Mouse (Mus musculus) lung, postnatal 25 days (tissue): ENCODE measurements around the gene Plxnc1.

Experiments
- DNase-seq: peaks from one replicate; pipeline ENCODE4 v3.0.0; 2022; ENCODE audit warnings: low spot score

The Plxnc1 gene

DNA sequence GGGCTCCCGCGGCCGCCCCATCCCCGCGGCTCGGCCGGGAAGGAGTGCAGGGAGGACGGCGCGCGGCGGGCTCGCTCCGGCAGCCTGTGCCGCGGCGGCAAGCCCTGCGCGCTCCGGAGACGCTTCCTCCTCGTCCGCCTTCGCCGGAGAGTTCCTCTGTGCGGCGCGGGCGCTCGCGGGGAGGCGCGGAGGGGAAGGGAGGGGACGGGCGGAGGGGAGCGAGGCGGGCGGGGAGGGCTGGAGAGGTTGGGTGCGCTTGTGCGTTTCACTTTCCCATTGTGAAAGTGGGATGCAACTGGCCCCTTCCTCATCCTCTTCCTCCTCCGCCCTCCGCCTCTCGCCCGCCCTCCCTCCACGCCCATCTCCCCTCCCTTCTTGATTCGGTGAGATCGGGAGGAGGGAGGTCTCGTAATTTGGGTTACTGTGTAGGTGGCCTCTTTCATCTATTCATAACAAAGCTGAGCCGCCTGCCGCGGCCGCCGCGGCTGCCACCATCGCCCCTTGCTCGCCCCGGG, at the start of gene Plxnc1:
TSS of gene Plxnc1 (minus strand) at position 145 of the 515 bp plus-strand sequence.
- DNase-seq = peak; percentile 18

DNA sequence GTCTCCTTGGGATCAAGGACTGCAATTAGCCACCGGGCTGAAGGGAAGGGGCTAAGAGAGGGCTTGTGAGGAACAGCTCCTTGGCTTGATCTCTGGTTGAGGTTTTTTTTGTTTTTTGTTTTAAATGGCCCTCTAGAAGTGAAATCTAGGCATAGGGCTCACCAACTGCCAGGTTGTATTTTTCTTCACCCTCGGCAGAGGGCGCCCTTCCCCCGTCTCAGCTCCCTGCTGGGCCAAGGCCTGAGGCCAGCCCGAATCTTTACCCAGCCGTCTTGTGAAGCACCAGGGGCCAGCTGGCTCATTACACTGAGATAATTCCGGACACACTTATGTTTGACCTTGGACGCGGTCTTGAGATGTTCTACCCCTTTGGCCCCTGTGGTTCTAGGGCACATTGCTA, 47.5 kb upstream of the Plxnc1 start:
- DNase-seq = peak; percentile 88

DNA sequence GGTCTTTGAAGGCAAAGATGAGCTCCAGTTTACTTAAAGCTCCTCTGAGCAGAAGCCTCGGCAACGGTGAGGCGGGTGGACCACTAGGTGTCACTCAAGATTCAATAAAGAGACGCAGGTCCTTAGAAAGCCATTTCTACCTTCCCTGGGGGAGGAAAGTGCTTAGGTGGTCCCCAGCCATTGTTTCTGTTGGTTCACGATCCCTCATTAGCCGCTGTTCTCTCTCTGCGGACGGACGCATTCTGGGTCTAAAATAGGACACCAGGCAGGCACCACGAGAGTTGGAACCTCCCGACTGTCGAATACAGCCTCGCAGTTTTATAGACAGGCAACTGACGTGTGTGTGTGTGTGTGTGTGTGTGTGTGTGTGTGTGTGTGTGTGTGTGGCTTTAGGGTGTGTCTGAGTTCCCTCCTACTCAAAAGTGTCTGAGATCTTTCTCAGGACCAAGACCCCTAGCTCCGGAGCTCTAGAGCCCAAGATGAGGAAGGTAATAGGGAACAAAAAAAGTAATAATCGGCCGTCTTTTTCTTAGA, 47.0 kb upstream of the Plxnc1 start:
- peak; percentile 81 for DNase-seq

DNA sequence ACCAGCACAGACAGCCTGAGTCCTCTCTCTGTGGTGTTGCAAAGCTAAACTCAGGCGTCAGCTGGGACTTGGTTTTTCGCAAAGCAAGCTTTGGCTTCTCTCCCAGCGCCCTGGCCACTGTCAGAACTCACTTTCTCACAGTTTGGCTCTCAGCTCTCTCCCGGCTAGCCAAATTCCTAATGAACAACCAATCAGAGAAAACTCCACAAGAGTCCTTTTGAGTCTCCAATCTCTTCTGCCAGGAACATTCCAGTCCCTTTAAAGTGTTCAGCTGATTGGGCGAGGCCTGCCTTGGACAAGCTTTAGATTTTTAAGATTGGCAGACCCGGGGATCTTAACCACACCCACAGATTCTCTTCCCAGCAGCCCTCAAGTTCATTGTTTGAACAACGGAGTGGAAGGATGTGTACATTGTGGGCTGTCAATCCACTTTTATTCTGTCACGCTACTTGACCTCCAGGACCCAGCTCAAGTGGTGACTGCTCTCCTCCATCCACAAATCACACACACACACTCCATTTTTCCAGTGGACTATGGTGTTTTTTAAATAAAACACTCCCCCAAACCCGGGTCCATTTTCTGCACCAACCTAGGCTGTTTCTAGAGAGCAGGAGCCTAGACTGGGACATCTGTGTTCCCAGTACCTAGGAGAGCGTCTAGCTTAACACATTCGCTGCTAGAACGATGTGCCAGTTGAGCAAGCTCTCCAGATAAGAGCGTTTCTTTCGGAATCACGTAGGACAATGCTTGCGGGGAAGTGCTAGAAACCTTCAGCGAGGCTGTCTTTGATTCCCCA, 46.3 kb upstream of the Plxnc1 start:
- DNase-seq = peak; percentile 95

DNA sequence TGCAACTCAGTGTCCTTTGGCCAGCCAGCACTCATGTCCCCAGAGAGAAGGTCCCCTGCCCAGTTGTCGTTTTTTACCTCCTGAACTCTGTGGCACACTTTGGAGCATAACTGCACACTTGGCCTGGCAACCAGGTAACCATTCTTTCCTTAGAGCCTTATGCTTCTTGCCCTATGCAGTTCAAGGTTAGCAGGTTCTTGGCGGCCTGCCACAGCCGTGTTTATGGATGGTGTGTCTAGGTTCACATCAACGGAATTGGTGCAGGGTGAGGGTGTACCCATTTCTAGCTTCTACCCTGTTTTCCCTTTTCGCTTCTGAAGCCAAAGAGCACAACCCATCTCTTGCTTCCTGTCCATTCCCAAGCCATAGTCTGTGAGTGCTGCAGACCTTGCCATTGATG, 44.7 kb upstream of the Plxnc1 start:
- DNase-seq = no peak

DNA sequence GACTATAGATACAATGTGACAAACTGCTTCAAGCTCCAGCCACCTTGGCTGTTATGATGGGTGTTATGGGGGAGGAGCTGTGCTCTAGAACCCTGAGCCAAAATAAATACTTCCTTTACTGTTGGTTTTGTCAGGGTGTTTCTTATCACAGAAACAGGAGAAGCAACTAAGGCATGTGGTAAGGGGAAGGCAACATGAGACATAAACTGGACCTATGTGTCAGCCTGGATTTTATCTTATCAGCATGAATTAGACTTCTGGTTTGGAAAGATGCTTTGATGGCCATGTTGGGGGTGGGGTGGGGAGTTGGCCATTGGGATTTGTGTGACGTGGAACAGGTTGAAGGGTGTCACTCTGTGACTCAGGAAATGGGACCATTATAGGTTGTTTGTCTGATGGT, 40.5 kb upstream of the Plxnc1 start:
- no peak for DNase-seq

DNA sequence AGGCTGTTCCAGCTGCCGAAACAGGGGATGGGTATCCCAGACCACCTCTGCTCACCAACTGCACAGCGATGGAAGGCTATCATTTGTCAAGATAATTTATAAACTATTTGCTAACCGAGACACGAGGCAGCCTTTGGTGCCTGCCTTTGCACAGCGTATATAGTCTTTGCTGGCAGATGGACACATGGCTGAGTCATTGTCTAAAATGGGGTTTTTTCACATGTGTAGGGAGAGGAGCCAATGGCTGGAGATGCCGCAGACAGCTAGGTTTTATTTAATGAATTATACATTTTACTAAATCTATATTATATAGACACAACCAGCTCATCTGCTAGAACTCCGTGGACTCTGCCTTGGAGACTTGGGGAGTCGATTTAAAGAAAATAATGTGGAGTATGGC, 37.9 kb upstream of the Plxnc1 start:
- no peak for DNase-seq

DNA sequence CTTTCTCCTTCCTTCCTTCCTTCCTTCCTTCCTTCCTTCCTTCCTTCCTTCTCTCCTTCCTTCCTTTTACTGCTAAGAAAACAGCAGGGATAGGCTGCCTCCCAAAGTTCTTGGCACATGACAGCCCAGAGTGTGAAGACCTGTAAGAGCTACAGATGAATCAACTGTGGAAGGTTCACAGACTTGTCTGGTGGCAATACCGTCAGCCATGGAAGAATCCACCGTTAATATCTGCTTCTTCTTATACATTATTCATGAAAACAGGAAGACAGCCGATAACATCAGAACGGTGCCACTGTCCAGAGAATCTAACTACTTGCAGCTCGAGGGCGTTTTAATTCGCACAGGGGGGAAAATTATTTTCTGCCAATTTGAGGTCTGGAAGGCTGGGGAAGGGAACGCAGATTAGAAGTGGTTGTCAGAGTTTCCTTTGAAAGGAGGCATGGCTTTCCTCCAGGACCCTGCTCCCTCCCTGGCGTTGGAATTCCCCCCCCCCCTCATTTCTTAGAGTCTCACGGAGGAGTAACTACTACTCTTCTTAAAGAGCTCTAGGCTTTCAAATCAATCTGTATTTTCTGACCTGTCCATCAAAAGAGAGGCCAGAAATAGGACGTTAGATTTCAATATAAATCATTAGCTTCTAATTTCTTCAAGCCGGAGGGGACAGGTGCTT, 37.0 kb upstream of the Plxnc1 start:
- no peak for DNase-seq

DNA sequence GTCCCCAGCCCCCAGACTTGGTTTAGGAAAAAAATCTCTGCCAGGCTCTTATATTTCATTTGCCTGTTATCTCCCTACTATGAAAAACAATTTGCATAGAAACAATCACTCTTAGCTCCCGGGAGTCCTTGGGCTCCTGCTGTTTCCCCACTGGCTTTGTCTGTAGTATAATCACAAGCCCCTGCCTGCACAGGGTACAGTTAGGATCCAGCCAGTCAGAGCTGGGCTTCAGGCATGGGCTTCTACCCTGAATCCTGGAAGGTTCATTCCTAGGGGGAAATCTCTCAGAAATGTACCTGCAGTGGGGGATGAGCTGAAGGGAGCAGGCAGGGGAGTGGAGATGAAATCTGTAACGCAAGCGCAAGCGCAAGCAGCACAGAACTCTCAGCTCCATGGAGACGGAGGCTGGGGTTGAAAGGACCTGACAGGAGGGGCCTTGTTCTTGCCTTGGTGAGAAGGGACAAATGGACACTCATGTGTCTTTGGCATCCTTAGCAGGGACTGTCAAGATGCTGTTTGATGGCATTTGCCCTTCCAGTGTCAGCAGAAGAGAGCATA, 33.7 kb upstream of the Plxnc1 start:
- no peak for DNase-seq

DNA sequence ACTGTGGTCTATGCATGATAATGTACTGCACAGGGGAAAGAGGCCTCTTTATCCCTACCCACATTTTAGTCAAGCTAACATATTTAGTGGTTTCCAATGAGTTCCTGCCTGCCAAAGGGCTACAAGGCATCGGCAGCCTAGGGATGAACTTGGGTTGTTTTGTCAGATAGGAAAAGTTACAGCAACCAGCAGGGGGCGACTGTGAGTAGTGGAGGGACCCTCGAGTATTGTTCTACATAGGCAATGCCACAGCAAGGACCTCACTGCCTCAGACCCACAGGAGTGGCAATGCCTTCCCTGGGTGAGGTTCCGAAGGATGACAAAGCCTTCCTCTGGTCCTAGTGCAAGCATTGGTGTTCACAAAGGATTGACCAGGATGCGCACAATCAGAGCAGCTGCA, 31.7 kb upstream of the Plxnc1 start:
- DNase-seq = no peak

DNA sequence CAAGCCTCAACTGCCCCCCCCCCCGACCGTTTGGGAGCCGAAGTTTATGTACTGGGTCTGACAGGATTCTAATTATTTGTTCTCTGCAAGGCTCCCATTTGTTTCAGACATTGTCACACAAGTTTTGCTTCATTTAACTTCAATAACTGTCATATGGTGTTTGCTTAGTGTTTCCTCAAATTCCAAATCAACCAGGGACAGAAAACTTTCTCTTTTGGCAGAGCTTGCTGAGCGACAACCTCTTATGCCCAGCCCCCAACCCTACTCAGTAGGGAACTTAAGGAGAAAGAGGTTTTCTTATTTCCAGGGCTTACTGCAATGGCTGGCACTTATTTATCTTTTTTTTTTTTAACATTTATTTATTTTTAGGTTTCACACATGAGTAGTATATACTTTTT, 30.5 kb upstream of the Plxnc1 start:
- no peak for DNase-seq

DNA sequence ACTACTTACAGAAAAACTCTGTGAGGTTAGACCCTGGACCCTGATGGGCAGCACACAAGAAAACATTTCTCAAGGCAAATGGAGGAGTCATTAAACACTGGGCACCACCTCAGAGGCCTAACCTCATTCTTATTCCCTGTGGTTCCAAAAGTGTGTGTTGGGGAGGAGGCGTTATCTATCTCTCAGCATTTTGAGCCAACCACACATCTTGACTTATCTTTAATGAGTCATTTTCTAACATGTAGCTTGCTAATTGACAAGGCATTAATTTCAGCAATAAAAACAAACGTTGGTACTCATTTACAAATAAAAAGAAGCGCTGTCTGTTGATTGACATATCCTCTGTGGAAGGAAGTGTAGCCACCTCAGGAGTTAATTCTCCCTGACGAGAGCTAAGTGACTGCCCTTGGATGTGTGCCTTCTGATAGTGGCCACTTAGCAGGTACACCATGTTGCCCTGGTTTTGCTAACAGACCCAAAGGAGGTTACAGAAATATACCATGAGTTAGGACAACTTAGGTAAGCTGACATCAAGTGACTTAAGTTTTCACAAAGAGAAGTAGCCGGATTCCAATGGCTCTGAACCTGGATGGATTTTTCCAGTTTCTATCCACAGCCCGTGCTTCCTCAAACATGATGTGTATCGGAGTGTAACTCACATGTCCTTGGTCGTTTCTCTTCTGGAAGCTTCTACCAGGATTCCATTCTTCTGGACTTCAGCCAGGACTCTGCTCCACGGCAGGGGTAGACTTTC, 29.9 kb upstream of the Plxnc1 start:
- DNase-seq = no peak

DNA sequence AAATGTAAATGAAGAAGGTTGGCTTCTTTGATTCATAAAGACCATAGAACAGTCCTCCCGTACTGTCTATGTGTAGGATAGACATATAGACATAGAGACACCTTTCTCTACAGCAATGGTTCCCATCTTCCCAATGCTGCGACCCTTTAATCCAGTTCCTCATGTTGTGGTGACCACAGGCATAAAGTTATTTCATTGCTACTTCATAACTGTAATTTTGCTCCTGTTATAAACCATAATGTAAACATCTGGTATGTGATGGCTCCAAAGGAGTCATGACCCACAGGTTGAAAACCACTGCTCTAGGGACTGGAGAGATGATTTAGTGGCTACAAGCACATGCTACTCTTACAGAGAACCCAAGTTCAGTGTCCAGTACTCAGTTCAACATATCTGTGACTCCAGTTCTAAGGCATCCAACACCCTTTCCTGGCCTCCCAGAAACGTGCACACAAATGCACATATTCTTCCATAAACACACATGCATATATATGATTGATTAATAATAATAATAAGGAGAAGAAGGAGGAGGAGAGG, 27.1 kb upstream of the Plxnc1 start:
- no peak for DNase-seq

DNA sequence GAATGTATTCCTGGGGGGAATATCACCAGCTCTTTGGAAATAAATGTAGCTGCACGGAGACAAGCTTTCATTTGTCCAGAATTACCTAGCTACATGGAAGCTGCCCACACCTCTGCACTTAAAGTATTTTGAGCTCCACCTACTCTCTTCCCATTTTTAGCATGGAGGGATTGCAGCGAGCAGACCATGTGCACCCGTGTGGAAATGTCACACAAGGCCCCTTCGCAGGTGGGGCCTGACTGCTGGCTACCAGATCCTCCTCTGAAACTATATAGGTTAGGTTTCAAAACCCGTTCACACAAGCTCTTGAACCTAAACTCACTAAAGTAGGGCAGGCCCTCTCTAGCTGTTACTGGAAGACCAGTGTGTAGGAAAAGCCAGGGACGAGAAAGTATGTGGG, 25.6 kb upstream of the Plxnc1 start:
- DNase-seq = no peak

DNA sequence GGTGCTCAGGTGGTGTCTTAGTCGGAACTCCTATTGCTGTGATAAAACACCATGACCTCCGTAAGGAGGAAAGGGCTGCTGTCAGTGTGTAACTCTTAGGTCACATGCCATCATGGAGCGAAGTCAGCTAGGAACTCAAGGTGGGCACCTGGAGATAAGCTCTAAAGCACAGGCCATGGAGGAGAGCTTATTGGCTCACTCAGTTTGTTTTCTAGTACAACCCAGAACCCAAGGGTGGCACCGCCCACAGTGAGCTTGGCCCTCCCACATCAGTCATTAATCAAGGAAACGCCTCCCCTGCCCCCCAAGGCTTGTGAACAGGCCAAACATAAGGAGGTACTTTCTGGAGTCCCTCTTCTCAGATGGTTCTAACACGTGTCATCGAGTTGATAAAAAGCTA, 22.8 kb upstream of the Plxnc1 start:
- no peak for DNase-seq

DNA sequence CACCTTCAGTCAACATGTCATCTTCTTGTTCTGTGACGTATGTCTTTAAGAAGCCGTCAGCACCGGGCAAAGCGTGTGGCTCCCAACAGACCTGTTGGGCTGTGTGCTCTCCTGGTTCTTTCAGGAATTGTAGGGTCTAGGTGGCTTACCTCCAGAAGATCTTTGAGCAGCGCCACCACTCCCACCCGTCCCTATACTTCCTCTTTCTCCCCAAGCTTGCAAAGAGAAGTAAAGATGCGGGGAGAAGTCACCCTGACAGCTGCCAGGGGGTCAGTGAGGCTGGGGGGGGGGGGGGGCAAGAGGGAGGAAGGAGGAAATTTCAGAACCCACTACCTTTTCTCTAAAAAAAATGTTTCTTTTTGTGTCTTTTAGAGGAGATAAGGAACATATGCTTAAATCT, 22.2 kb upstream of the Plxnc1 start:
- DNase-seq = no peak

DNA sequence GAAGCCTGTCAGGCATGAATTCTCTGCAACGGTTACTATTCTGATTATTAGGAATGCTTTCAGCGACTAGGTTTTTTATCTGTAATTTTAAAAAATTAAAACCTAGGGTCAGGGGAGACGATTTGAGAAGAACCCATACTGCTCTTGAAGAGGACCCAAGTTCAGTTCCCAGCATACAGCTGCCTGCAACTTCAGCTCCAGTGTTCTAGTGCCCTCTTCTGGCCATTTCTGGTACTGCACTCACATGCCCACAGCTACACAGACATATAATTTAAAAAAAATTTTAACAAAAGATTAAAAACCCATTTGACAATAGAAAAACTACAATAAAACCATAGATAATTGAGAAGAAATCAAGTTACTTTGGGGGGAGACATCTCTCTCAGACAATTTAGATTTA, 20.5 kb upstream of the Plxnc1 start:
- DNase-seq = no peak

DNA sequence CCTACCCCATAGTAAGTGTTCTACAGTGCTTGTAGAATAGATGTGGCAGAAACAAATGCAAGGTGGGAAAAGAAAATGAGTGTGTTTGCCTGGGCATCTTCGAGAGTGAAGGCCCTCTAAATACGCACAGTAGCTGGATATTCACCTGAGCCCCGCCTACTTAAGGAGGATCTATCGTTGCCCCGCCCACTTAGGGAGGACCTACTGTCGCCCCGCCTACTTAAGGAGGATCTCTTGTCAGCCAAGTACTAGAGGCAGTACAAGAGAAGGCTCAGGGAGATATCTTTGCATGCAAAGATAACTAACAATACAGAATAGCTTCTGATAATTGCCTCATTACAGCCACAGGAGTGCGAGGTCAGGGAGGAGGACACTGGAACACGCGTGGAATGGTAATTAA, 17.4 kb upstream of the Plxnc1 start:
- DNase-seq = no peak

DNA sequence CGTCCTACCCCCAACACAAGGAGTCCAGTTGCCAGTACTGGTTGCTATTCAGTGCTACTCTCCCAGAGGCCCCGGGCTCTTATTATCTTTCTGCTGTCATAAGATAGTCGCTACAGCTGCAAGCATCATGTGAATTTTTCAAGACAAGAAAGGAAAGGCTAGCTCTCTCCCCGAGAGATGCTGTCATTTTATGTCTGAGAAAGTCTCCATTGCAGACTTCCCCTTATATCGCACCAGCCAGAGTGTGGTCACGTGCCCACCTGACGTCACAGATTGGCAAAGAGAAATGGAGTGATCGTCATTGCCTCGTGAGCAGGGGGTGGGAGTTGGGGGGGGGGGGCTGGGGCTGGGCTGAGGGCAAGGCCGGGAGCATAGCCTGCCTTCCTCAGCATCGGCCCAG, 16.6 kb upstream of the Plxnc1 start:
- no peak for DNase-seq

DNA sequence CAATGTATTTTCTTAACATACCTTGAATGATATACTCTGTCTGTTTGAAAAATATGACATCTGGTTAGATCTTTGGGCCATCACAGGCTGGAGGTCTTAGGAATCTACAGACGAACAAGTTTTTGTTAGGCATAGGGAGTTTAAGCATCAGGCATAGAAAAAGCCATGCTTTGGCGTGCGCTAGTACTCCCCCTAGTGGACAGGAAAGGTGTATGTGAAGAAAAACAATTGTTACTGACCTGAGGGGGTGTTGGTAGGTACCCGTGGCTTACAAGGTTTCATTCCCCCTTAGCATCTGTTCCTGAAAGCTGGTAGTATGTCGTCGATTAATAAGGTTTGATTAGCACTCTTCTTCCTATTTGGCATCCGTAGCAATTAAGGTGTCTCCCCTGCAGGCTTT, 13.7 kb upstream of the Plxnc1 start:
- DNase-seq = peak; percentile 64

DNA sequence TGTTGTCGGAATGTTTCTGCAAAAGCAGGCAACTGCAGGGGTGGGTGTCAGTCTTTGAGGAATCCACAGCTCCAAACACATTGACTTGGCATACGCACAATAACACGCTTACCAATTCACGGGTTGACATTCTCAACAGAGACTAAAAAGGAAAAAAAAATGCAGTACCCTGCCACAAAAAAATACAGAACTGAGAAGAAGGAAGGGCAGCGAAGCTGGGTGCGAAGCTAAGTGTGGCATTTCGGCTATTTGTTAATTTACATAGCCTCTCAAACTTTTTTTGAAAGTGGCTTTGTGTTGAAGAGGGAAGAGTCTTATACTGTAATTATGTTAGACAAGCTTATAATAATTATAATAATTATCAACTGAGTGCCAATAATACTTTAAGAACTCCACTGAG, 13.1 kb upstream of the Plxnc1 start:
- no peak for DNase-seq
